Mouse (Mus musculus): Measurements from ENCODE around the gene Atf1.

The Atf1 gene

GRCm38 (mm10) chr15:100215092-100215491 lies 12.5 kb upstream of the Atf1 start:
- no peak for DNase-seq (ENCODE audit: low spot score)

GRCm38 (mm10) chr15:100216173-100216572 lies 11.4 kb upstream of the Atf1 start:
- no peak for DNase-seq (ENCODE audit: low spot score)

- DNase-seq (ENCODE audit: low spot score): no peak
Observed at GRCm38 (mm10) chr15:100218018-100218417, 9.6 kb upstream of the Atf1 start.

GRCm38 (mm10) chr15:100219396-100219795 lies 8.2 kb upstream of the Atf1 start:
- no peak for DNase-seq (ENCODE audit: low spot score)

- no peak for DNase-seq (ENCODE audit: low spot score)
Observed at GRCm38 (mm10) chr15:100220916-100221315, 6.7 kb upstream of the Atf1 start.

- no peak for DNase-seq (ENCODE audit: low spot score)
Observed at GRCm38 (mm10) chr15:100225381-100225780, 2.2 kb upstream of the Atf1 start.

GRCm38 (mm10) chr15:100225891-100226290 lies 1.7 kb upstream of the Atf1 start:
- DNase-seq (ENCODE audit: low spot score): no peak

GRCm38 (mm10) chr15:100227031-100227662 lies 472 bp upstream of the Atf1 start:
- DNase-seq (ENCODE audit: low spot score): peak; percentile 66

GRCm38 (mm10) chr15:100228535-100229336 lies 1.1 kb downstream of the Atf1 start:
- DNase-seq (ENCODE audit: low spot score): no peak

GRCm38 (mm10) chr15:100230655-100231054 lies 3.0 kb downstream of the Atf1 start:
- DNase-seq (ENCODE audit: low spot score): no peak

- no peak for DNase-seq (ENCODE audit: low spot score)
Observed at GRCm38 (mm10) chr15:100231616-100232525, 4.3 kb downstream of the Atf1 start.

- DNase-seq (ENCODE audit: low spot score): no peak
Observed at GRCm38 (mm10) chr15:100235208-100235965, 7.8 kb downstream of the Atf1 start.

- no peak for DNase-seq (ENCODE audit: low spot score)
Observed at GRCm38 (mm10) chr15:100236952-100237351, 9.3 kb downstream of the Atf1 start.

- no peak for DNase-seq (ENCODE audit: low spot score)
Observed at GRCm38 (mm10) chr15:100241780-100242179, 14.2 kb downstream of the Atf1 start.

GRCm38 (mm10) chr15:100245951-100246350 lies 18.3 kb downstream of the Atf1 start:
- DNase-seq (ENCODE audit: low spot score): no peak

GRCm38 (mm10) chr15:100247296-100247695 lies 19.7 kb downstream of the Atf1 start:
- DNase-seq (ENCODE audit: low spot score): no peak

GRCm38 (mm10) chr15:100248665-100249433 lies 21.2 kb downstream of the Atf1 start:
- no peak for DNase-seq (ENCODE audit: low spot score)

GRCm38 (mm10) chr15:100251153-100251780 lies 23.6 kb downstream of the Atf1 start:
- DNase-seq (ENCODE audit: low spot score): no peak

GRCm38 (mm10) chr15:100256386-100256785 lies 28.8 kb downstream of the Atf1 start:
- DNase-seq (ENCODE audit: low spot score): no peak

GRCm38 (mm10) chr15:100257305-100257704 lies 29.7 kb downstream of the Atf1 start:
- DNase-seq (ENCODE audit: low spot score): no peak

Data from ovary, adult 18-20 months (tissue).